9 mouse cellular contexts compared by ENCODE assay signal in the genomic region with DNA sequence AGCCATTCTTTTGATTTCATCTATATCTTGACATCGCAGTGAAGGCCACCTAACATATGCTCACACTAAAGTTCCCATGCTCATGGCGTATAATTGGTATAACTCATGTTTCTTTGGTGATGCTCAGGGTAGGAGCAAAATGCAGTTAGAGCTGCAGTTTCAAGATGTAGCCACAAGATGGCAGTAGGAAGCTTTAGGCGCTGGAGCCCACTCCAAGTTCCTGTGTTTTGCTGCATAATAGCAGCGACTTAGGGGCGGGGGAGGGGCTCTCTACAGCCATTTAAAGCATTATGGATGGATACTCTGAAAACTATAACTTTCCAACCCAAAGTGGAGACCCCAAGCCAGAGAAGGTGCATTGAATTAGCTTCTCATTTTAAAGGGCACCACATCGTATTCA. TPM values are rescaled to one million over a fixed set of nuclear protein-coding genes. Genes with fewer than 3 reads are reported as not detected.
DNase-seq lines count a peak whose midpoint lies in the region; ATAC-seq lines count a peak whose summit lies in the region.
"Had no signal": no experiment of that assay in that cellular context is flagged by ENCODE, and none has a peak within 500 bp of the region (broad histone marks: within the 10 kb centered on the region; RNA-seq: fewer than 3 reads in every experiment).

No protein-coding gene starts in this region.

- intact Hi-C loops in gastrocnemius, postnatal 36 days (cut with DNase I), result no loop called here

- peak; percentile 13 for DNase-seq in ovary, postnatal 14 days (ENCODE audit: low spot score)
- no peak for DNase-seq in ovary, adult 18-20 months (ENCODE audit: low spot score)
- peak; percentile 11 for DNase-seq in c-Kit-positive CD71-positive TER-119-negative erythroid progenitor cells, embryonic 14.5 days (ENCODE audit: low read depth)
- peak; percentile 75 for DNase-seq in forelimb bud, embryonic 11.5 days (ENCODE audit: low read depth, low spot score)
- DNase-seq in layer of hippocampus, adult 9-10 months (ENCODE audit: low spot score), result peak; percentile 37
- DNase-seq in right cerebral cortex, postnatal 25 days, result peak; percentile 24
- DNase-seq in gastrocnemius, postnatal 36 days, result no peak

- peak; percentile 94 for ATAC-seq in megakaryocyte, adult 5-6 weeks (ENCODE audit: poor library complexity, severe bottlenecking)

RNA-seq across cellular contexts. Expression of gene Acsm4, which starts 16.4 kb away (rescaled TPM):
- total RNA-seq in megakaryocyte, adult 5-6 weeks (2015), result not detected in 2 replicates
- not detected in 2 replicates for total RNA-seq in megakaryocyte, adult 5-6 weeks (2017)
- total RNA-seq in gastrocnemius, postnatal 36 days (2021), result not detected
- total RNA-seq: gastrocnemius, postnatal 4 days had no signal

RNA-seq across cellular contexts. Expression of gene Thumpd1, which starts 47.1 kb away (rescaled TPM):
- 12.7 and 15.1 TPM in 2 replicates for total RNA-seq in megakaryocyte, adult 5-6 weeks (2015)
- total RNA-seq in megakaryocyte, adult 5-6 weeks (2017), result 36.2 and 38.1 TPM in 2 replicates
- total RNA-seq in gastrocnemius, postnatal 36 days (2021), result 10 to 100 TPM; 11.4 to 15.9 TPM

Comparison
In these comparisons a context has a peak if more than half of its experiments do, and no peak if none do; other contexts are left out.
1. DNase-seq: peak in ovary, postnatal 14 days (single experiment), c-Kit-positive CD71-positive TER-119-negative erythroid progenitor cells, embryonic 14.5 days (single experiment), forelimb bud, embryonic 11.5 days (single experiment), layer of hippocampus, adult 9-10 months (single experiment) and right cerebral cortex, postnatal 25 days (single experiment); none in ovary, adult 18-20 months (single experiment) and gastrocnemius, postnatal 36 days (0 of 2).